Mouse (Mus musculus): ENCODE measurements around the gene H2-Ab1.
"Not testable (repeated sequence)": the region's sequence is repeated elsewhere in the genome, so short reads cannot be mapped to it uniquely, and the experiment has no call there.

DNA sequence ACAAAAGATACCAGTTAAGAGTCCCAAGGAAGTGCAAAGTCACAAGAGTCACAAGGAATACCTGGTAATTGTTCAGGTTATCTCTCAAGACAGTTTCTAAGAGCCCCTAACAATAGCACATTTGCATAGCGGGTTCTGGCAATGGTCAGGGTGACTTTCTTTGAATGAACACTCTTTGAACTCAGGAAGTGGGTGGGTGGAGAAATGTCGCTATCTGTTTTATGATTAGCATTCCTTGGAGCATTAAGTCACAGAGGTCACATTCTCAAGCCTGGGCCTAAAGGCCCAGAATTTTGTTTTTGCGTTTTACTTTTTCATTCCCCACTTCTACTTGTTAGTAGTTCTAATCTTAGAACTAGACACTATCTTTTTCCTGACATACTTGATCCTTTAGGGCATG lies 53.0 kb downstream of the H2-Ab1 start:
- not testable (repeated sequence) for TF ChIP-seq GATA1 (IDR thresholded peaks at IDR 0.05; ENCODE audit: borderline replicate concordance, low read length); FLI1 (IDR thresholded peaks at IDR 0.05; ENCODE audit: low read length)
